Mouse (Mus musculus): ENCODE measurements around the gene Spp2.

The Spp2 gene

DNA sequence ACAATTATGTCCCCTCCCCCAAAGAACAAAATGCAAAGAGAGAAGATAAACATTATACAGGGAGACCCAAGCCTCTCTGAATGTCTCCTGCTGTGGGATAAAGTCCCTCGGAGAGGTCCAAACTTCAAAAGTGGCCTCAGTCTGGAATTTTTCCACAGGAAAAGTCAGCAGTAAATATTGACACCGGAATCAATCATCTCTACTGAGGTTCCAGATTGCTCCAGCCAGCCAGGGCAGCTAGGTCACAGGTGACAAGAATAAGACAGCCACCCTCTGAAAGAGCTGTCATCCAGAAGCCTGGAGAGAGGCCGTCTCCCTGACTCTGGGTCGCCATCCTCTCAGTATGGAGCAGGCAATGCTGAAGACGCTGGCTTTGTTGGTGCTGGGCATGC, at the start of gene Spp2:
Gene Spp2 (plus strand): TSS at position 155 of the 392 bp plus-strand sequence.
- DNase-seq, result no peak

DNA sequence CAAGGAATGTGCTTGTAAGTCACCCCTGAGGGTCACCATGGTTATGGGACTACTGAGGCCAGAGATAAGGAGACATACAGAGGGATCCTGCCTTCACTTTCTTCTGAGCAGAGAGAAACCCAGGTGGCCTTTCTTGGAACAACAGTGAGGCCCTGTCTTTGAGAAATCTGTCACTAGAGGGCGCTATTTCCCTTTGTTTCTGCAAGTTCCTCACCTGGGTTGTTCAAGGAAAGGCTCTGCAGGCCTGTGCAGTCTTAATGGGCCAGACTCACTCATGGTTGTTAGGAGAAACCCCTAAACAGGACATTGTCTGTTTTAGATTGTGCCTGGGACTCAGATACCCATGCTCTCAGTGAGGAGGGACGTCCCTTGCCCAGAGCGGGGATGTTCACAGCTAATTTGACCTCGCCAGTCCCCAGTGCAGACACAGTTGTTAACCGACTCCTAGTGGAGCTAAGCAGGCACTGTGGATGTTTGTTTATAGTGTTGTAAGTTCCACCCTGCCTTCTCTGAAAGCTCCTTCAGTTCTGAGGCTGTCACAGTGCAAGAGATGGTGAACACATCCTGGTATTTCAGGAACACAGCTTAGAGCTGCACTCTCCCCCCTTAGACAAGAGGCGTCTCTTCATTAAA, 49.2 kb upstream of the Spp2 start:
- DNase-seq, result peak in 1 of 2 experiments; percentile 63

DNA sequence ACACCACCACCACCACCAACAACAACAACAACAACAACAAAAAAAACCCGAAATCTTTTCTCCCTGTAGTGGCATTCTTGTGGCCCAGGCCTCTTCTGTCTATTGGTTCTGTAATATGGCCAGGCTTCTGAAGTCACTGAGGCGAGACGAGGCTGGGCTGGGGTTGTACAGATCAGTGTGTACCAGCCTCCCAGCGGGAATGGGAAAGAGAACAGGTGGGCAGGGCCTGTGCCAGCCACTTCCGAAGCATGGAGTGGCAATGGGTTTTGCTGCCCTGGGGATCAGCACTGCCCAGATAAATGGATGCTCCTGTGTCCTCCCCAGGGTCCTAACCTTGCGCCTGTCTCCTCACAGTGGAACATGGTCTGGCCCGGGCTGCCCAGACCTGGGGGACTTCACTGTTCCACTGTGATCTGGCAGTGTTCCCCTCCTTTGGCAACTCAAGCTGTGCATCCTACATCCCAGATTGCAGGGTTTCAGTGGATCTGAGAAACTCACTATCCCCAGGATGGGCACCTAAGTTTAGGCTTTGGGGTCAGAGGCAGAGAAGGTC, 48.6 kb upstream of the Spp2 start:
- DNase-seq, result no peak

- DNase-seq, result no peak
Observed at GRCm38 (mm10) chr1:88361085-88361484, 45.7 kb upstream of the Spp2 start.

DNA sequence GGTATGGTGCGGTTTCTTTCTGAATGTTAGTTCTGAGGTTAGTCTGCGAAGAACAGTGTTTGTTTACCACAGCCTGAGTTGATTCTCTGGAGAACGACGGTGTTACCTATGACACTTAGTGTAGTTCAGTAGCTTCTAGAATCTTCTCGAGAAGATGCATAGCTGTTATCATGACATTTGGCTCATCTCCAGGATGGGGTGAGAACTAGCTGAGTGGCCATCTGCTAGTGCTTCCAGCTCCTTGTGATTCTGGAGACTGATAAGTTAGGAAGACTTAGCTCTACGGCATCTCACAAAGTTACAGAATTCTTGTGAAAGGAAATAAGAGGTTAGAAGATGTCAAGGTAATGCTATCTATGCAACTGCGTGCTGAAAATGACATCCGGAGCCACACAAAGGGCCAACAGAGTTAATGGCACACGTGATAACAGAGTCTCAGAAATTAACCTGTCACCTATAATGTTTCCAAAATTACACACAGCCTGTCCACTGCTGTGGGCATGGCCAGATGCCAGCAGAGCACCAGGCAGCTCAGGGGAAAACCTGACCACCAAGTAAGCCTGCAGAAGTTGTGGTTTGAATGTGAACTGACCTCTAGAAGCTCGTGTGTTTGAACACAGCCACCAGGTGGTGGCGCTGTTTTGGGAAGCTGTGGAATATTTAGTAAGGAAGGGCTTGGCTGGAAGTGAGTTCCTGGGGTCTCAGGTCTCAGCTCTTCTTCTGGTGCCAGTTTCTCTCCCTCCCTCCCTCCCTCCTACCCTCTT, 39.7 kb upstream of the Spp2 start:
- DNase-seq, result no peak

- no peak for DNase-seq
Observed at GRCm38 (mm10) chr1:88378446-88378845, 28.3 kb upstream of the Spp2 start.

- DNase-seq, result no peak
Observed at GRCm38 (mm10) chr1:88391632-88392031, 15.1 kb upstream of the Spp2 start.

DNA sequence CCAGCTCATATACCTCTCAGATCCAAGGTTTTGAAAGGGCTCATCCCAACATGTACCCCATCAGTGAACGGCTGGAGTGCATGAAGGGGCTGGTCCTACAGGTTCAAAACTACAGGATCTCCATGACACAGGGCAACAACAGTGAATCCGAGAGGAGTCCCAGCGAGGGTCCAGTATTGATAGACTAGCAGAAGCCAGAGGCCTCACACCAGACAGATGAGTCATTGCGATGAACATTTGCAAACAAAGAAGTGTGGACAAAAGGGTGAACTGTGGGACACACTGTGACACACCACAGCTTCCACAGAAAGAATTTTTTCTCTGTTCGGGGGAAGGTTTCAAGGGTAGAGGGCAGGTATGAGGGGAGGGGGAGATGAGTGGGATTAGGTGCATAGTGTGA, 13.4 kb upstream of the Spp2 start:
- no peak for DNase-seq

DNA sequence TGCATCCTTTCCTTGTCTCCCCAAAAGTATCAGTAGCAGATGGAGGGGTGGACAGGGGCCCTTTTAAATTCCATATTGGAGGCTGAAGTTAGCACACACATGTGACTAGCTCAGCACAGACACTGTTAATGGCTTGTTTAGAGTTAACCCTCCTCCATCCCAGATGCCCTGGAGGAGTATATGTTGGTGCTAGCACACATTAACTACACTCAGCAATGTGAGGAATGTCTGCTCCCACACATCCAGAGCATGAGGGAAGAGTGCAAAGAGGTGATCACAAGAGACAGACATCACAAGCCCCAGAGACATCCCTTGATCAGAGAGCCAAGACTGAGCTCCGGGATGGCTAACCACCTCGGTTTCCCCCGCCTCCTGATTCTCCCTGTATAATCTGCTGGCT, 3.4 kb upstream of the Spp2 start:
- no peak for DNase-seq

DNA sequence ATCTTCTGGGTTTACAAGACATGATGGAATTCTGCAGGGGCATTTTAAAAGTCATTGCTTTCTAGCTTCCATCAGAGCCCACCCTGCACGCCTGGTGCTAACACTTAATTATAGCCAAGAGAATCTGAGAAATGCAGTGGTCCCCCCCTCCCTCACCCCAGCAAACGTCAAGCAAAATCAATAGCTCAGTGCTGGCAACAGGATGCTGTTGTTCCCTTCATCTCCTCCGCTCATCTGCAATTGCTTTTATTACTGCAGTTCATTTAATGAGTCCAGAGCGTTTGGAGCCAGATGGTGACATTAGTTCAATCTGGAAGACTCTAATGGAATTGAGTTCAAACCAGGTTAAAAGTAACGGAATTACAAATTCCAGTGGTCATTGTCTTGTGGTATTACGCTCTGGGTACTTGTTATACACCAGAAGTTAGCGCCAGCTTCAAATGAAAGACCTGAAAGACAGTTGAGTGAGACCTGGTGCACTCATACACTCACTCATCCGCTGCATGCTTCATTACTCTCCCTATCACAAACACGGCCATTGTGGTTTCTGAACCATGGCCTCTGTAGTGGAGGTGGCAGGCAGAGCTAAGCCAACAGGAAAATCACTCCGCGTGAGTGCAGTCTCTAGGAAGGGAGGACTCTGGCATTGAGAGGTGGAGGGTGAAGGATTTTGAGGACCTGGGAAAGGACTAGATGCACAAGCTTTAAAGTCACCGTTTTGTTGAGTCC, 519 bp upstream of the Spp2 start:
- DNase-seq, result no peak

DNA sequence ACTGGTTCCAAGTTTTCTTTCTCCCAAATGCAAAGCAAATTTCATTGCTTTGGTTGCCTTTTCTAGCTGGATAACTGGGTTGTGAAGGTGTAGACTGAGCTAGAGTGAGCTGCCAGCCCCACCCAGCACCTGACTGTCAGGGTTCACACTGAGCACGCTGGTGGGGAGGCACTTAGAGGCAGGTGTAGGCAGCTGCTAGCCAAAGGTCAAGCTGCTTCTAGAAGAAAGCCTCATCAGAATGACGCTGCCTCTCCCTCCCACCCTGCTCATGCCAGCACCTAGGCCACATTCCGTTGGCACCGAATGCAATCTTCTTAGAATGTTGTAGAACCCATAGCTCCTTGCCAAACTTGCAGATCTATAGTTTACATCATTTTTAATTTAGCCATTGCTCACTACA, 1.6 kb downstream of the Spp2 start:
- no peak for DNase-seq

GRCm38 (mm10) chr1:88412013-88412412, 5.3 kb downstream of the Spp2 start:
- no peak for DNase-seq

DNA sequence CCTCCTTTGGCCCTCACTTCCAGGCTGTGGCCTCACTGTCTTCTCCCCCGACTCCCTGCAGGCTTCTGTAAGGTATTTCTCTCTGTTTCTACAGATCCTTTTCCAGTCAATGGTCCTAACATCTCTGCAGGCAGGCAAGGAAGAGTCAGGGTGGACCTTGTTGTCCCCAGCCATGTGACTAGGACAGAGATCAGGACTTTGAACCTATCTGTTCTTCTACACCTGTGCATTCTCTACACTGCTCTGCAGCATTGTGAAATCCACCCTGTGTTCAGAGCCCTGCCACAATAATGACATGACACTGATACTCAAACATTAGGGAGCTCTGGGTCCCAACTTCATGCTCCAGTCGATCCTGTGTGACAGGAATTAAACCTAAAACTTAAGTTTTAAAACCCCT, 12.2 kb downstream of the Spp2 start:
- DNase-seq, result no peak

- no peak for DNase-seq
Observed at GRCm38 (mm10) chr1:88422045-88422444, 15.3 kb downstream of the Spp2 start.

DNA sequence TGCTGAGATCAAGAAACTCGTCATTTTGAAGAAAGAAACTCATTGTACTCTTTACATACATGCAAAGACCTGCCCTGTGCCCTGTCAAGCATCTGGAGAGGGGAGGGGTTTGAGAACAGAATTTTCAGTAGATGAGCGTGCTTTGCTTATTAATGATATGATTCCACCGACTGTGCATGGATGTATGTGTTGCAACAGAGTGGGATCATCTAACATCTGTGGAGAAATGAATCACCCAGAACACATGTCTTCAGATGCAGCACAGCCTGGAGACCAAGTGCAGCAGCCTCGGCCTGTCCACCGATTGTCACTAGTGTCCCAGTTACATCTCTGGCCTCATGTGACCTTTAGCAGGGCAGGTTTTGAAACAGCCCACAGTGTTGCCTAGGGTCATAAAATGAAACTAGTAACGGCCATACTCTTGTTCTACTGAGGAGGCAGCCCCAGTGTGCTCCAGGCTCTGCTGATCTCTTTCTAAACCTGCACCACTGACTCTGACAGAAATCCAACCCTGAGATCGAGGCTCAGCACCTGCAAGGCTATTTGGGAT, 16.2 kb downstream of the Spp2 start:
- no peak for DNase-seq

- peak; percentile 74 to 86 for DNase-seq
Observed at GRCm38 (mm10) chr1:88424602-88425252, 18.0 kb downstream of the Spp2 start.

- peak; percentile 46 to 72 for DNase-seq
Observed at GRCm38 (mm10) chr1:88427987-88428741, 21.4 kb downstream of the Spp2 start.

GRCm38 (mm10) chr1:88429413-88429812, 22.7 kb downstream of the Spp2 start:
- DNase-seq, result no peak

DNA sequence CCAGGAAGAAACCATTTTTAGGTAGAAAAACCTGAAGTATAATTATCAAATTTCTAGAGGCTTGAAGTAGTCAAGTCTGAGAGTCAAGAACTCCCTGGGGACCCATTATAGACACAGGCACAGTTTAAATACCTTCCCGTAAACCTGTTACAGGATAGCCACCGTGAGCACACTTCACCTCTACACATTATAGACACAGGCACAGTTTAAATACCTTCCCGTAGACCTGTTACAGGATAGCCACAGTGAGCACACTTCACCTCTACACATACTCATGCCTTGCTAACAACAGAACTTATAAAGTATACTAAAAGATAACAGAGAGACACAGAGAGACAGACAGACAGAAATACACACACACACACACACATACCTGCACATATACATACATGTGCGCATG, 24.5 kb downstream of the Spp2 start:
- DNase-seq, result no peak

DNA sequence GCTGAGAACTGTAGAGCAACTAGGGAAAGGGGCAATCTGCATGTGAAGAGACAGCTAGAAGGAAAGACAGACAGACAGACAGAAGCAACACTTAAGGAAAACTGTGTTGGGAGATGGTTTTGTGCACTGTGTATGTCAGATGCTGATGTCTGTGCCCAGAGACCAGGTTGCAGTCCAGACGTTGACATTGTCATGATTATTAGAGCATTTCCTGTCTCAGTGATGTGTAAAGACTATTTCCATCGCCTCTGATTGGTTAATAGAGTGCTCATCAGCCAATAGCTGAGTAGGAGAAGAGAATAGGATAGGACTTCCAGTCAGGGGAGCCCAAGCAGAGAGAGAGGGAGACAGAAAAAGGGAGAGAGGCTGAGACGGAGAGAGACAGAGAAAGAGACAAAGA, 25.8 kb downstream of the Spp2 start:
- DNase-seq, result no peak

DNA sequence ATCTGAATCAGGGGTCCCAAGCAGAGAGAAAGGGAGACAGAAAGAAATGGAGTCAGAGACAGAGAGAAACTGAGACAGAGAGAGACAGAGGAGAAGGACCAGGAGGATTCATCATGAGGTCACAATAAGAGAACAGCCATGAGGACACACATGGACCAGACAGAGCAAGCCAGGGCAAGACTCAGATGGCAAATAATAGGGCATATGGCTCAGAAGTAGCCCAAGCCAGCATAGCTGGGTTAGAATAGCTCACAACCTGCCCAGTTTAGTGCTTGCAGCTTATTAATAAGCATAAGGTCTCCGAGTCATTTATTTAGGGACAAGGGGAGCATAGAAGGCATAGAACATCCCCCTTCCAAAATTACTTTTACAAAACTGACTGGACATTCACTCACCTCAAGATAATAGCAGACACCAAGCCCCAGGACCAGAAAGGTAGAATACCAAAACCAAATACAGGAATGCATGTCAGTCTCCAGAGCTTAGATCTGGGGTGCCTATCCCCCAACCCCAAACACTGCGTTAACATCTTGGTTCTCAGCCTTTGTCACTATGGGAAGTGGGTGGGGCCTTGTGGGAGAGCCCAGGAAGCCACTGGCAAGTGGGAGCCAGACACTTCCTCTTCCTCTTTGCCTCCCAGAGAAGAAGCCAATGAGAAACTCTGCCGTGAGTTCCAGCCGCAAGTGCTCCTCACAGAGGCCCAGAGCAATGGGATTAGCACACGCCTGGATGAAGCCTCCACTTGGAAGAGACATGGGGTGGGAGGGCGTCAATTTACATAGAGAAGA, 26.5 kb downstream of the Spp2 start:
- no peak for DNase-seq

Data from lung, postnatal 4 days (tissue).